Mouse (Mus musculus) embryonic facial prominence, embryonic 10.5 days (tissue): ENCODE data around the gene Olfm2. TPM values are rescaled to one million over a fixed set of nuclear protein-coding genes. Genes with fewer than 3 reads are reported as not detected.
A peak's percentile ranks its signal among the peaks of the same experiment; 100 is the strongest.

ENCODE experiments used
- DNase-seq: peaks from one replicate; pipeline ENCODE4 v3.0.0-alpha.2; 2017; ENCODE audit warnings: low spot score
- H3K27ac ChIP-seq: fragments of 300-500 bp; sonication (generic); replicated peaks from 2 replicates; pipeline ENCODE4 v1.5.1; 2016; ENCODE audit warnings: mild to moderate bottlenecking
- H3K27me3 ChIP-seq: fragments of 300-500 bp; sonication (generic); replicated peaks from 2 replicates; pipeline ENCODE4 v1.6.1; 2016; ENCODE audit warnings: low read depth, mild to moderate bottlenecking; ENCODE audit not compliant: poor library complexity, severe bottlenecking
- H3K36me3 ChIP-seq: fragments of 300-500 bp; sonication (generic); replicated peaks from 2 replicates; pipeline ENCODE4 v1.6.1; 2016; ENCODE audit warnings: mild to moderate bottlenecking, moderate library complexity
- H3K4me1 ChIP-seq: fragments of 300-500 bp; sonication (generic); 2 replicates; pipeline ENCODE4 v1.6.1; 2016
- H3K4me3 ChIP-seq: fragments of 300-500 bp; sonication (generic); 2 replicates; pipeline ENCODE4 v1.5.1; 2016; ENCODE audit warnings: mild to moderate bottlenecking, moderate library complexity
- H3K9me3 ChIP-seq: fragments of 300-500 bp; sonication (generic); 2 replicates; pipeline ENCODE4 v1.6.1; 2016; ENCODE audit warnings: mild to moderate bottlenecking
- WGBS: fragments of 180-500 bp; shearing (Covaris S2); methylation state at CpG from one replicate; pipeline ENCODE4 v1.1.7; 2016; 5-methylcytosine and 5-hydroxymethylcytosine counted together
- polyA plus RNA-seq: library from polyadenylated mRNA; unstranded; fragments of >200 nt; fragmentation: Nextera tagmentation; extraction: Ambion mirVana; gene quantifications from 2 replicates; pipeline ENCODE4 v1.2.1, GENCODE M21; 2016

Olfm2 gene
- polyA plus RNA-seq, 1 experiment from 2014 or later: 13.1 TPM

DNA sequence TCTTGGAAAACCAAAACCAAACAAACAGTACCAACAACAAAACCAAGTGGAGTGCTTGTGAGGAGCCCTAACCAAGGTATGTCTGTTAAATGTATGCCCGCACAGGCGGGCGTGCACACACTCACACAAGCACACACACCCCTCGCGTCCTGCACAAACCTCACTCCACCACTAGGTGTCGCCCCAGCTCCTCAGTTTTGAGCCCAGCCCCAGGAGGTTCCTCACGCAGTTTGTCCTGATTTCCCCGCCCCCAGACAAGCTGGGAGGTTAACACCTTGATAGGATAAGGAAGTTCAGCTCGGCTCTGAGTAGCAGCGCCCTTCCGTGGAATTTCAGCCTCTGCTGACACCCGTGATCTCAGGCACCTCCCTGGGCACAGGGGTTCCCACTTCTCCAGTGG is 5.7 kb downstream of the Olfm2 start:
- Histone ChIP-seq H3K4me1 (peaks cover 12% of the 10 kb centered on the region), H3K4me3 (no peak overlapping the region), H3K9me3 (no peaks in the 10 kb centered on the region), H3K27ac (no peak overlapping the region), H3K27me3 (peaks cover 55% of the 10 kb centered on the region), H3K36me3 (no peaks in the 10 kb centered on the region)
- WGBS: 5% methylated on average over 12 of the region's 12 CpGs
- DNase-seq: peak; percentile 86

DNA sequence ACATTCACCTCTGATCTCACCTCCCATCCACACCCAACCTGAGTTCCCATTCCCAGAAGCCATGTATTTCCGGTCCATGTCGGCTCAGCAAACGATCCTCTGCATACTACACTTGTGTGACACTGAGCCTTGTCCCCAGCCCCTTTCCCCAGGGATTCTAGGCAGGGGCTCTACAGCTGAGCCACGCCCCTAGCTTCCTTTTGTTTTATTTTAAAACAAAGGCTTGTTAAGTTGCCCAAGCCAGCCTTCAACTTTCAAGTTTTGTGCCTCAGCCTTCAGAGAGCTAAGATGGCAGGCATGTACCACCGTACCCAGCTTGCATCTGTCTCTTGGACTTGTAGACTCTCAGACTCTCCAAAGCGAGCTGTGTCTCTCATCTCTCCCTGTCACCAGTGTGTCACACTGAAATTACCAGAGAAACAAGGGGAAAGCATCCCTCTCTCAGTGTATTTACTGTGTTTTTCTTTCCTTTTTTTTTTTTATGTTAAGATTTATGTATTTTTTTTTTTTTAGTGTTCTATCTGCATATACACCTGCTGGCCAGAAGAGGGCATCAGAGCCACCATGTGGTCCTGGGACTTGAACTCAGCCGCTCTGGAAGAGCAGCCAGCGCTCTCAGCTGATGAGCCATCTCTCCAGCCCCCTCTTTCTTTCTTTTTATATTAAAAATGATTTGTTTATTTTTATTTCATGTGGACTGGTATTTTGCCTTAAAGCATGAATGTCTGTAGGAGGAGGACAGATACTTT is 7.7 kb downstream of the Olfm2 start:
- H3K9me3 ChIP-seq: no peaks in the 10 kb centered on the region
- H3K36me3 ChIP-seq: no peaks in the 10 kb centered on the region
- 46% methylated on average over 8 of the region's 8 CpGs for WGBS
- peaks cover 35% of the 10 kb centered on the region for H3K27me3 ChIP-seq
- H3K4me1 ChIP-seq: peaks cover 11% of the 10 kb centered on the region
- H3K27ac ChIP-seq: no peak overlapping the region
- DNase-seq: peak; percentile 40
- H3K4me3 ChIP-seq: no peak overlapping the region

DNA sequence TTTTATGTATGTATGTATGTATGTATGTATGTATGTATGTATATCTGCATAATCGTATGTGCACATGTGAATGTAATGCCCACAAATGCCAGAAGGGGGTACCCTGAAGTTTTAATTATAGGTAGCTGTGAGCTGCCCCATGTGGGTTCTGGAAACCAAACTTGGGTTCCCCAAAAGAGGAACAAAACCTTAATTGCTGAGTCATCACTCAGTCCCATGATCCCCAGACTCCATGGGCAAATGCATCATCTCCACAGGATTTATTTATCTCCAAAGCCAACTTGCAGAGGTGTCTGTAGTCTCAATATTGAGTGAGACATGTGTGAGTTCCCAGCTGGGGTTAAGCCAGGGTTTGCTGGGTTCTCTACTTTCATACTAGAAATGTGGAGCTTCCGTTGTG is 8.9 kb downstream of the Olfm2 start:
- Histone ChIP-seq H3K27ac (no peak overlapping the region), H3K9me3 (no peaks in the 10 kb centered on the region), H3K4me1 (peaks cover 11% of the 10 kb centered on the region), H3K27me3 (peaks cover 24% of the 10 kb centered on the region), H3K4me3 (no peak overlapping the region), H3K36me3 (no peaks in the 10 kb centered on the region)
- 90% methylated on average over 2 of the region's 2 CpGs for WGBS
- DNase-seq: no peak

DNA sequence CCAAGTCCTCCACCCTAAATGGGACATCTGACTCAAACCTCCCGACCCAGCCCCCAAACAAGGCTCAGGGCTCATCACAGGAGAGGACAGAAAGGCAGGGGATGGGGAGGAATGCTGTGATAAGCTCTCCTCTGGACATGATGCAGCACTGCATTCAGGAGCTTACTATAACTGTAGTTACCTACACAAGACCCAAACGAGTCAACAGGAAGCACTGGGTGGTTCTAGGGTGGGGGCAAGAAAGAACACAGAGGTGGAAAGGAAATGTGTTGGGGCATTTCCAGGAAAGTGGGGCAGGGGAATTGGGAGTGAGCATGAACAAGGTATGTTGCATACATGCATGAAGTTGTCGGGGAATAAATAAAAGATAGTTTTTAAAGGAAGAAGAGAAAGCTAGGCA is 11.5 kb downstream of the Olfm2 start:
- peaks cover 5% of the 10 kb centered on the region for H3K4me1 ChIP-seq

DNA sequence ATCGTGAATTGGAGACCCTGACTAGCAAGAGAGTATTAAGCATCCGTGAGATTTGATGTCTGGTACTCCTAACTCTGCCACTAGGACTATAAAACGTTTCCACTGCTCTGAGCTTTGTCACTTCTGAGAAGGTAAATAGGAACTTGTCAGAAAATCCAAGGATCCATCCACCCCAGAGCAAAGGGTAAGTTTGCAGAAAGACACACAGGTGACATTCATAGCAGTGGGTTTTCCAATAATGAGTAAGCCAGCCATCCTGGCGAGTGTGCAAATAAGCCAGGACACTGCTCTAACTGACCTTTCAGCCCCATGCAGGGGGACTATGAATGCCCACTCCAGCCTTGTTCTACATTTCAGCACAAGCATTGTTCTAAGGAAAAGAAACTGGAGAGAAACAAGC is 14.4 kb downstream of the Olfm2 start:
- Histone ChIP-seq H3K36me3 (no peaks in the 10 kb centered on the region), H3K27ac (no peak overlapping the region), H3K4me1 (peaks cover 20% of the 10 kb centered on the region), H3K9me3 (no peaks in the 10 kb centered on the region), H3K27me3 (peaks cover 41% of the 10 kb centered on the region), H3K4me3 (no peak overlapping the region)
- 68% methylated on average over 4 of the region's 4 CpGs for WGBS
- no peak for DNase-seq

More for the DNA sequence above, 11.5 kb downstream of the Olfm2 start:
- Histone ChIP-seq H3K36me3 (no peaks in the 10 kb centered on the region), H3K9me3 (no peaks in the 10 kb centered on the region), H3K27ac (no peak overlapping the region), H3K27me3 (peaks cover 20% of the 10 kb centered on the region), H3K4me3 (no peak overlapping the region)
- WGBS: 74% methylated on average over 3 of the region's 3 CpGs
- no peak for DNase-seq

DNA sequence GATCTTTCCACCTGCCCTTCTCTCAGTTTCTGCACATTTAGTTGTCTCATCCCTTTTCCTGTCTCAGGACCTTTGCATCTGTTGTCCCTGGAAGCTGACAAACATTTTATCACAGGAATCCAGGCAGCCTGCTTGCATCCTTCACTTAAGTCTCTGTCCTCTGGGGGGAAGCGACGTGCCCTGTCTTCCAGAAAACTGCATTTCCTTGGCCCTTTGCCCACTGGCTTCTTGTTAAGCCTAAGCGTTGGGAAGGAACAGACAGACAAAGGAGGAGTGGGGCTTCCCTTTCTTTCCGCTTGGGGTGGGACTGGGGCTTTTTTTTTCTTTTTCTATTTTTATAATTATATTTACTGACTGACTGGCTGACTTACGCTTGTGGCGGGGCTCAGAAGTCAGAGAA is 16.7 kb downstream of the Olfm2 start:
- 72% methylated on average over 6 of the region's 6 CpGs for WGBS
- H3K4me1 ChIP-seq: peaks cover 29% of the 10 kb centered on the region
- no peak for DNase-seq
- no peaks in the 10 kb centered on the region for H3K36me3 ChIP-seq
- no peaks in the 10 kb centered on the region for H3K9me3 ChIP-seq
- H3K4me3 ChIP-seq: no peak overlapping the region
- H3K27ac ChIP-seq: no peak overlapping the region
- H3K27me3 ChIP-seq: peaks cover 64% of the 10 kb centered on the region

DNA sequence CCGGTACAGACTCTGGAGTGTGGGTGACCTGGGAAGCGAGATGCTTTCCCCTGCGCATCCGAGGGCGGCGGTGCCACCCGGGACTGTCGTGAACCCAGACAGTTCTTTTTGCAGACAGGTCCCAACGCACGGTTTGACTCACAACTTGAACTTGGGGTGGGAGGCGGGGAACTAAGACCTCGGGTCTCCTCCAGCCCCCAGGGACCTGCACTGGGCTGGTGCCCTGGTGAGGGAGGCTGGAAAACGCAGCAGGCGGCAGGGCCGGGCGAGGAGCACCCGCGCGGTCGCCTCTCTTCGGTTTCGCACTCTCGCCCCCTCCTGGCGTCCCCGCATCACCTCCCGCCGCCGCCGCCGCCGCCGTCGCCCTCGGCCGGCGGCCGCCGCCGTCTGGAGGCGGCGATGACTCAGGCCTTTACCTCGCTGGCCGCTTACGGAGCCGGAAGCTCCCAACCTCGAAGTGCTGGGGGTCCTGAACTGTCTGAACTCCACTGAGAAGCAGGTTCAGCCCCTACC is 18.5 kb downstream of the Olfm2 start:
- H3K4me1 ChIP-seq: peaks cover 29% of the 10 kb centered on the region
- peak; percentile 80 for DNase-seq
- under 1% methylated on average over 46 of the region's 46 CpGs for WGBS
- H3K9me3 ChIP-seq: no peaks in the 10 kb centered on the region
- peak overlapping the region; percentile 54; the same call in 1 of the 2 replicates for H3K27ac ChIP-seq
- H3K27me3 ChIP-seq: peaks cover 76% of the 10 kb centered on the region
- no peaks in the 10 kb centered on the region for H3K36me3 ChIP-seq
- H3K4me3 ChIP-seq: peak overlapping the region; percentile 74

DNA sequence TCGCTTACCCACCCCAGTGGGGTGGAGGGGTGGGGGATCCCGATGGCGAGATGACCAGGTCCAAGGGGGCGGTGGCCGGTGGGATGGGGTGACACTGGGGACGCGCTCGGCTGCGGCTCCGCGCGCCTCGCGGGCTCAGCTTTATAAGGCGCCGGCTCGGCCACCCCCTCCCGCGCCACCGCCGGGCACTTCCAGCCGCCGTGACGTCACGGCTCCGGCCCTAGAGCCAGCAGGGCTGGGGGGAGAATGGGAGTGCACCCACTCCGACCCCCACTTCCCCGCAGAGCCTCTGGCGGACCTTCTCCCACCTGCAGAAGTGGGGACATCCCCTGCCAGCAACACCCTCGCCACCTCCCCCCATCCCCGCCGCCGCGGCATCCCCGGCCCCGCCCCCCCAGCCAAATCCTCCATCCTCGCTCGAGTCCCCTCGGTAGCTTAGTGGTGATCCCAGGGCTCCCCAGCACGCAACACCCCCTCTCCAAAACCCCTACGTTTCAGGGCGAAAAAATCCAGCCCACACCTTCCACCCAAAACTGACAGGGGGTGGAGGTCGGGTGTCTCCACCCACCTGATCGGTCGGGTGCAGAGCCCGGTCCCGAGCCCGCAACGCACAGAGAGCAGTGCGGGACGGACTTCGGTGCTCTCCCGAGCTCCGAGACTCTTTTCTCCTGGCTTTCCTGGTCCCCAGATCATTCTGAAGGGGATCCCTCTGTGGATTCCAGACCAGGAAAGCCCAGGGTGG is 19.1 kb downstream of the Olfm2 start:
- no peaks in the 10 kb centered on the region for H3K36me3 ChIP-seq
- peak overlapping the region; percentile 63; the same call in 1 of the 2 replicates for H3K27ac ChIP-seq
- H3K4me1 ChIP-seq: peaks cover 29% of the 10 kb centered on the region
- no peaks in the 10 kb centered on the region for H3K9me3 ChIP-seq
- DNase-seq: peak; percentile 52
- under 1% methylated on average over 54 of the region's 54 CpGs for WGBS
- peaks cover 76% of the 10 kb centered on the region for H3K27me3 ChIP-seq
- H3K4me3 ChIP-seq: peak overlapping the region; percentile 74

DNA sequence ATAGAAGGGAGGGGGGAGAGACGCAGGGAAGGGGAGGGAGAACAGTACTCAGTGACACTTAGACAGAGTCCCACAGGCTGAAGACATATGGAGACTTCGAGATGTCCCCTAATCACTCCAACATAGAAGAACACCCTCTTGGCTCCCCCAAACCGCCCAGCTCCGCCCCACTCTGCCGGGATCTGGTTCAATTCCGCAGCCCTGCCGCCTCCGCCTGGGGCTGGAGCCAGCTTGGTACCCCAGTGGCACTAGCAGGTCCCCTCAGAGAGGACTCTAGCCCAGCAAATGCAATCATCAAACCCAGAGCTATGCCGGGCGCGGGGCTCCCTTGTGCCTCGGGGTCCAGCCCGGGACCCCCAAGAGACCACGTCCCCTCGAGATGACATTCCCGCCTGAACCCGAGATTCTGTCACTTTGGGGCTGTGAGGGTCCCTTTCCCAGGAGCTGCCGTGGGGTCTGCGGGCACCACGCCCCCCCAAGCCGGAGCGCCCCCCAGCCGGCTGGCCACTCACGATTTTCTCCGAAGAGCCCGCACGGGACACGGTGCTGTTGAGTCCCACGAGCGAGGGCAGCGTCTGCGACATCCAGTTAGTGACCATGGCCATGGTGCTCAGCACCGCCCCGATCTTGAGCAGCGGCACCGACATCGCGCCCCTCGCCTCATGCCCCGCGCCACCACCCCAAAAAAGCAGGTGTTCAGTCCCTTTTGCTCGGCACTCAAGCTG is 19.9 kb downstream of the Olfm2 start:
- WGBS: 2% methylated on average over 42 of the region's 42 CpGs
- Histone ChIP-seq H3K4me1 (peaks cover 29% of the 10 kb centered on the region), H3K36me3 (no peaks in the 10 kb centered on the region), H3K9me3 (no peaks in the 10 kb centered on the region), H3K4me3 (peak overlapping the region; percentile 74), H3K27ac (peak overlapping the region; percentile 63; the same call in 1 of the 2 replicates), H3K27me3 (peaks cover 76% of the 10 kb centered on the region)
- peak; percentile 32 for DNase-seq

DNA sequence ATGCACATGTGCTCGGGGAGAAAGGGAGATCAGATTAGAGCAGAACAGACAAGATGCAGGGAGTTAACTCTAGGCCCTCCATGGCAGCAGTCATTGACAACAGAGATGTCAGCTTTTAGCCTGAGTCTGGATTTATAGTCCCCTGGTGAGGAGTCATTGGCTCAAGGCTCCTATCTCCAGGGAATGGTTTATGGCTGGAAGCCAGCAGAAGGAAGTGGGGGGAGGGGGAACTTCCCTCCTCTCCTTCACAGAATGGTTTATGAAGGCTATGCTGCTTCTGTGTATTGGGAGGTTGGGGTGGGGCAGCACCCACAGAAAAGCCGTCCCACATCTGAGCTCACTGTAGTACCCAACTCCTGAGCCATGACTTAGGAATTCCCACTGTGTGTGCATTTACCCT is 24.6 kb downstream of the Olfm2 start:
- Histone ChIP-seq H3K4me1 (peaks cover 12% of the 10 kb centered on the region), H3K9me3 (peaks cover 11% of the 10 kb centered on the region; the same call in 1 of the 2 replicates), H3K27me3 (peaks cover 33% of the 10 kb centered on the region), H3K27ac (no peak overlapping the region), H3K4me3 (no peak overlapping the region), H3K36me3 (peaks cover 5% of the 10 kb centered on the region; the same call in 1 of the 2 replicates)
- DNase-seq: no peak
- WGBS: 83% methylated on average over 2 of the region's 2 CpGs

DNA sequence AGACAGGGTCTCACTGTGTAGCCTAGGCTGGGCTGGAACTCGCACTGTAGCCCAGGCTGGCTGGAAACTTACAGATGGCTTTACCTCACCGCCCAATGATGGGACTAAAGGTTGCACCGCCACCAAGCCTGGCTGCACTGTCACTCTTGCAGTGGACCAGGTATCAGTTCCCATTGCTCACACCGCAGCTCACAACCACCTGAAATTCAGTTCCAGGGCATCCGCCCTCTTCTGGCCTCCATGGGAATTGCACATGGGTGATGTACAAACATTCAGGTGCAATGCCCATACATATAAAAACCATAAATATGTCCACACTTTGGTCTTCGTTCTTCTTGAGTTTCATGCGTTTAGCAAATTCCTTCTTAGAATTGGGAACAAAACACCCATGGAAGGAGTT is 30.8 kb downstream of the Olfm2 start:
- 68% methylated on average over 7 of the region's 7 CpGs for whole genome bisulfite sequencing
- Histone ChIP-seq H3K4me1 (peaks cover 11% of the 10 kb centered on the region), H3K9me3 (peaks cover 12% of the 10 kb centered on the region; the same call in 1 of the 2 replicates), H3K27me3 (no peaks in the 10 kb centered on the region), H3K36me3 (peaks cover 3% of the 10 kb centered on the region; the same call in 1 of the 2 replicates), H3K27ac (no peak overlapping the region), H3K4me3 (no peak overlapping the region)
- no peak for DNase-seq

DNA sequence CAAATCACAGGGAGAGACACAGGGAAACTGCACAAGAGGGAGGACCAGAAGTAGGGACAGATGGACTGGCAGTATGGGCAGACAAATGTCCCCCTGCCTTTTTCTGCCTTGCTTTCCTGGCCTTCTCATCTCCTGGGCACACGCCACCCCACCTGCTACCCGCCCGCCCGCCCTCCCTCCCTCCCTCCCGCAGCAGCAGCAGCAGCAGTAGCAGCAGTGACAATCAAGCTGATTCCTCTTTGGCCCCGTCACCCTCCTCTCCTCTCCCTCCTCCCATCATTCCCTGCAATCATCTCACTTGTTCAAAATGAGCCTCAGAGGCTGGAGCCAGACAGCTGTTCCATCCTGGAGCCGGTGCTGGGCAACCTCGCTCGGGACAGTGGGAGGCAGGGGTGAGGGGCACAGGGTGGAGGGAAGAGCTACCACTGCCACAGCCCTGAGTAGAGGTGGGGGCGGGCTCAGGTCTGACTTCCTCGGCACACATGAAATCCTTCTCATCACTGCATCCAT is 32.6 kb downstream of the Olfm2 start:
- H3K36me3 ChIP-seq: no peaks in the 10 kb centered on the region
- peak overlapping the region; percentile 35; the same call in 1 of the 2 replicates for H3K27ac ChIP-seq
- H3K4me1 ChIP-seq: peaks cover 11% of the 10 kb centered on the region
- 42% methylated on average over 11 of the region's 11 CpGs for WGBS
- DNase-seq: no peak
- no peak overlapping the region for H3K4me3 ChIP-seq
- H3K9me3 ChIP-seq: 0 out of 2 replicates have a peak, but pooled peaks cover 3% of the 10 kb centered on the region
- no peaks in the 10 kb centered on the region for H3K27me3 ChIP-seq
